25 mouse cellular contexts compared by ENCODE assay signal in the genomic region with DNA sequence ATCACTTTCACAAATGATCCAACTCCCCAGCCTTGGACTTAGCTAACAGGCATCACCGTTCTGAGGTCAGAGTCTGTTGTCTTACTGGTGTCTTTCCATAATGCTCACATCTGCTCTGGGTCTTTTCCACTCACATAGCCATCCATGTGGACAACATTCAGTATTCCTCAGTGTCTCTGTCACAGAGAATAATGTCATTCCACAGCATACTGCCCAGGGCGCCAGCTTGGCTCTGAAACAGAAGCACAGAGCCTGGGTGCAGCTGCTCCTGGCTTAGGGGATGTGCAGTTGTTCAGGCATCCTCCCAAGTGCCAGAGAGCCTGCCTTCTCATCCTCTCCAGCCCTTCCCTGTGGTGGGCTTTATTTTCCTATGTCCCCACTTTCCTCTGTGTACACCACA.
DNase-seq lines count a peak whose midpoint lies in the region; ATAC-seq and TF ChIP-seq lines count a peak whose summit lies in the region.
"Had no signal": no experiment of that assay in that cellular context is flagged by ENCODE, and none has a peak within 500 bp of the region (broad histone marks: within the 10 kb centered on the region; RNA-seq: fewer than 3 reads in every experiment).

No protein-coding gene starts in this region.

- ATAC-seq in embryonic facial prominence, embryonic 14.5 days (ENCODE audit: low read depth): peak; percentile 44; the same call in 1 of the 2 replicates
- no peak for ATAC-seq in limb, embryonic 14.5 days (ENCODE audit: low FRiP score, low read depth)
- ATAC-seq: forebrain, embryonic 15.5 days; Patski had no signal

- no peak overlapping the region for H3K27ac ChIP-seq in embryonic facial prominence, embryonic 14.5 days (replicated peaks; ENCODE audit: low read depth, low read length)
- H3K27ac ChIP-seq in embryonic facial prominence, embryonic 10.5 days (replicated peaks): no peak overlapping the region
- no peak overlapping the region for H3K27ac ChIP-seq in limb, embryonic 14.5 days (replicated peaks; ENCODE audit: low read depth, low read length)
- H3K27ac ChIP-seq in limb, embryonic 10.5 days: no peak overlapping the region
- H3K27ac ChIP-seq: embryonic facial prominence, embryonic 12.5 days; forebrain, embryonic 12.5 days; forebrain, embryonic 15.5 days; heart, embryonic 15.5 days; hindbrain, embryonic 10.5 days; hindbrain, embryonic 13.5 days had no signal

- TF ChIP-seq POLR2A in limb, embryonic 14.5 days (IDR thresholded peaks at IDR 0.05; ENCODE audit: borderline replicate concordance, extremely low read depth, insufficient read depth, insufficient read length): no peak

- H3K4me3 ChIP-seq in embryonic facial prominence, embryonic 14.5 days (ENCODE audit: low read depth, low read length): no peak overlapping the region
- H3K4me3 ChIP-seq in embryonic facial prominence, embryonic 10.5 days: no peak overlapping the region
- no peak overlapping the region for H3K4me3 ChIP-seq in limb, embryonic 14.5 days (replicated peaks; ENCODE audit: low read length)
- H3K4me3 ChIP-seq in limb, embryonic 10.5 days: no peak overlapping the region
- H3K4me3 ChIP-seq: embryonic facial prominence, embryonic 12.5 days; erythroblast, embryonic 14.5 days; forebrain, embryonic 12.5 days; forebrain, embryonic 15.5 days; heart, embryonic 12.5 days; heart, embryonic 15.5 days; hindbrain, embryonic 10.5 days; hindbrain, embryonic 13.5 days had no signal

- WGBS in embryonic facial prominence, embryonic 14.5 days: 67% methylated on average over 2 of the region's 2 CpGs
- WGBS in embryonic facial prominence, embryonic 10.5 days: 95% methylated on average over 2 of the region's 2 CpGs
- 87% methylated on average over 2 of the region's 2 CpGs for WGBS in limb, embryonic 14.5 days
- WGBS in limb, embryonic 10.5 days: 83% methylated on average over 2 of the region's 2 CpGs

- H3K27me3 ChIP-seq in embryonic facial prominence, embryonic 14.5 days (replicated peaks; ENCODE audit: control insufficient read depth, insufficient read depth, low read length): no peaks in the 10 kb centered on the region
- no peaks in the 10 kb centered on the region for H3K27me3 ChIP-seq in embryonic facial prominence, embryonic 10.5 days (replicated peaks; ENCODE audit: low read depth, poor library complexity, severe bottlenecking)
- H3K27me3 ChIP-seq in limb, embryonic 14.5 days (ENCODE audit: control insufficient read depth, insufficient read depth, low read length): no peaks in the 10 kb centered on the region
- no peaks in the 10 kb centered on the region for H3K27me3 ChIP-seq in limb, embryonic 10.5 days (ENCODE audit: low read depth, poor library complexity, severe bottlenecking)
- H3K27me3 ChIP-seq: embryonic facial prominence, embryonic 12.5 days; forebrain, embryonic 12.5 days; forebrain, embryonic 15.5 days; heart, embryonic 15.5 days; hindbrain, embryonic 13.5 days; Patski had no signal

- intact Hi-C loops in gastrocnemius, postnatal 14 days (cut with DNase I; ENCODE audit: low total_unique reads): no loop called here

- H3K4me1 ChIP-seq in embryonic facial prominence, embryonic 14.5 days (ENCODE audit: control insufficient read depth, insufficient read depth, low read length): no peaks in the 10 kb centered on the region
- peaks cover 6% of the 10 kb centered on the region; the same call in 1 of the 2 replicates for H3K4me1 ChIP-seq in embryonic facial prominence, embryonic 10.5 days
- H3K4me1 ChIP-seq in limb, embryonic 14.5 days (ENCODE audit: control insufficient read depth, insufficient read depth, low read length): no peaks in the 10 kb centered on the region
- H3K4me1 ChIP-seq in limb, embryonic 10.5 days: no peaks in the 10 kb centered on the region; the same call in 1 of the 2 replicates
- H3K4me1 ChIP-seq: embryonic facial prominence, embryonic 12.5 days; forebrain, embryonic 12.5 days; heart, embryonic 12.5 days; heart, embryonic 15.5 days; hindbrain, embryonic 10.5 days; hindbrain, embryonic 13.5 days had no signal

- no peak overlapping the region for H3K9ac ChIP-seq in embryonic facial prominence, embryonic 14.5 days (ENCODE audit: low read depth, low read length)
- no peak overlapping the region for H3K9ac ChIP-seq in limb, embryonic 14.5 days (ENCODE audit: low read depth, low read length, severe bottlenecking)
- H3K9ac ChIP-seq: embryonic facial prominence, embryonic 12.5 days; forebrain, embryonic 12.5 days; forebrain, embryonic 15.5 days; heart, embryonic 12.5 days; heart, embryonic 15.5 days; hindbrain, embryonic 13.5 days had no signal

- H3K36me3 ChIP-seq in embryonic facial prominence, embryonic 14.5 days (ENCODE audit: control insufficient read depth, insufficient read depth, low read length): no peaks in the 10 kb centered on the region
- H3K36me3 ChIP-seq in embryonic facial prominence, embryonic 10.5 days (replicated peaks): no peaks in the 10 kb centered on the region
- H3K36me3 ChIP-seq in limb, embryonic 14.5 days (ENCODE audit: control insufficient read depth, insufficient read depth, low read length): no peaks in the 10 kb centered on the region
- no peaks in the 10 kb centered on the region for H3K36me3 ChIP-seq in limb, embryonic 10.5 days
- H3K36me3 ChIP-seq: embryonic facial prominence, embryonic 12.5 days; forebrain, embryonic 12.5 days; forebrain, embryonic 15.5 days; heart, embryonic 12.5 days; heart, embryonic 15.5 days; hindbrain, embryonic 10.5 days; hindbrain, embryonic 13.5 days had no signal

- H3K9me3 ChIP-seq in embryonic facial prominence, embryonic 14.5 days (ENCODE audit: control insufficient read depth, low read length): no peaks in the 10 kb centered on the region
- no peaks in the 10 kb centered on the region for H3K9me3 ChIP-seq in embryonic facial prominence, embryonic 10.5 days
- H3K9me3 ChIP-seq in limb, embryonic 14.5 days (ENCODE audit: control insufficient read depth, low read length): no peaks in the 10 kb centered on the region
- H3K9me3 ChIP-seq in limb, embryonic 10.5 days (replicated peaks): no peaks in the 10 kb centered on the region
- H3K9me3 ChIP-seq: embryonic facial prominence, embryonic 12.5 days; forebrain, embryonic 12.5 days; forebrain, embryonic 15.5 days; heart, embryonic 12.5 days; heart, embryonic 15.5 days; hindbrain, embryonic 10.5 days; hindbrain, embryonic 13.5 days had no signal

- DNase-seq in embryonic facial prominence, embryonic 14.5 days (ENCODE audit: low spot score): peak; percentile 63
- DNase-seq in embryonic facial prominence, embryonic 10.5 days (ENCODE audit: low spot score): no peak
- DNase-seq in gastrocnemius, postnatal 14 days: peak; percentile 33
- no peak for DNase-seq in gastrocnemius, postnatal 25 days
- DNase-seq in limb, embryonic 14.5 days (ENCODE audit: low spot score): peak; percentile 37
- DNase-seq in limb, embryonic 10.5 days (ENCODE audit: low spot score): no peak
- peak; percentile 74 for DNase-seq in retina, postnatal 1 day
- no peak for DNase-seq in retina, embryonic 14.5 days (ENCODE audit: low spot score)
- DNase-seq: adrenal gland, postnatal 10 days; adrenal gland, postnatal 36 days; cerebellum, adult 18-20 months; cerebellum, adult 9-10 months; cerebellum, postnatal 14 days; heart, adult 18-20 months; heart, postnatal 10 days; heart, postnatal 36 days had no signal

- no peak overlapping the region for H3K4me2 ChIP-seq in embryonic facial prominence, embryonic 14.5 days (ENCODE audit: low read depth, low read length)
- no peak overlapping the region for H3K4me2 ChIP-seq in limb, embryonic 14.5 days (replicated peaks; ENCODE audit: low read depth, low read length, severe bottlenecking)
- H3K4me2 ChIP-seq: embryonic facial prominence, embryonic 12.5 days; forebrain, embryonic 12.5 days; forebrain, embryonic 15.5 days; heart, embryonic 12.5 days; heart, embryonic 15.5 days; hindbrain, embryonic 13.5 days had no signal

Comparison
In these comparisons a context has a peak if more than half of its experiments do, and no peak if none do; other contexts are left out.
1. DNase-seq: peak in embryonic facial prominence, embryonic 14.5 days (single experiment), gastrocnemius, postnatal 14 days (single experiment), limb, embryonic 14.5 days (single experiment) and retina, postnatal 1 day (single experiment); none in embryonic facial prominence, embryonic 10.5 days (single experiment), gastrocnemius, postnatal 25 days (single experiment), limb, embryonic 10.5 days (single experiment) and retina, embryonic 14.5 days (single experiment).